Mouse (Mus musculus): ENCODE data around the gene Avl9. TPM values are rescaled to one million over a fixed set of nuclear protein-coding genes. Genes with fewer than 3 reads are reported as not detected.

Gene Avl9
- 127 TPM for polyA plus RNA-seq (2017; shearing (Covaris generic))

DNA sequence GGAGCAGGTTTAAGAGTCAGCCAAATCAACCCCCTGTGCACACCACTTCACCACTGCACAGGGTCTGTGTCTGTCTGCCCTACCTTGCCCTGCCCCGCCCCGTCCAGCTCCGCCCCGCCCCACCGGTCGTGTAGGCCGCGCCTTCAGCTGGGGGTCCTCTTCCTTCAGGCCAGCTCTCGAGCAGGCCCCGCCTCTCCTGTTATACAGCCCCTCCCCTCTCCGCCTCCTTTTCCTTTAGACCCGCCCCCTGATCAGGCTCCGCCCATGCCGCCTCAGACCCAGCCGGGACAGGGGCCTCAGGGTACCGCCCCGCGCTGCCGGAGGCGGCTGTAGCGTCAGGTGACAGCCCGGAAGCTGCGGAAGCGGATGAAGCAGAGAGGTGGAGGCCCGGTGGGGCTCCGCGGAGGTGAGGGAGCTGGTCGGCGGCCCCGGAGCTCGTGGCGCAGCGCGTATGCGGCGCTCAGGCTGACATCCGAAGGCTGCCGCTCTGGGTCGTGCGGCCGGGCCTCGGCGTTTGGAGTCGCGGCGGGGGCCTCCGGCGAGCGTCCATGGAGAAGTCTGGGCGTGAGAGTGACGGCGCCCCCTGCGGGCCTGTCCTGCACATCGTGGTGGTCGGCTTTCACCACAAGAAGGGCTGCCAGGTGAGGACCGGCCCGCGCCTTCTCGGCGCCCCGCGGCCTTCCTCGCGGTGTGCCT, at the start of gene Avl9:
Avl9 (plus strand) TSS at position 326 of the 696 bp plus-strand sequence.

DNA sequence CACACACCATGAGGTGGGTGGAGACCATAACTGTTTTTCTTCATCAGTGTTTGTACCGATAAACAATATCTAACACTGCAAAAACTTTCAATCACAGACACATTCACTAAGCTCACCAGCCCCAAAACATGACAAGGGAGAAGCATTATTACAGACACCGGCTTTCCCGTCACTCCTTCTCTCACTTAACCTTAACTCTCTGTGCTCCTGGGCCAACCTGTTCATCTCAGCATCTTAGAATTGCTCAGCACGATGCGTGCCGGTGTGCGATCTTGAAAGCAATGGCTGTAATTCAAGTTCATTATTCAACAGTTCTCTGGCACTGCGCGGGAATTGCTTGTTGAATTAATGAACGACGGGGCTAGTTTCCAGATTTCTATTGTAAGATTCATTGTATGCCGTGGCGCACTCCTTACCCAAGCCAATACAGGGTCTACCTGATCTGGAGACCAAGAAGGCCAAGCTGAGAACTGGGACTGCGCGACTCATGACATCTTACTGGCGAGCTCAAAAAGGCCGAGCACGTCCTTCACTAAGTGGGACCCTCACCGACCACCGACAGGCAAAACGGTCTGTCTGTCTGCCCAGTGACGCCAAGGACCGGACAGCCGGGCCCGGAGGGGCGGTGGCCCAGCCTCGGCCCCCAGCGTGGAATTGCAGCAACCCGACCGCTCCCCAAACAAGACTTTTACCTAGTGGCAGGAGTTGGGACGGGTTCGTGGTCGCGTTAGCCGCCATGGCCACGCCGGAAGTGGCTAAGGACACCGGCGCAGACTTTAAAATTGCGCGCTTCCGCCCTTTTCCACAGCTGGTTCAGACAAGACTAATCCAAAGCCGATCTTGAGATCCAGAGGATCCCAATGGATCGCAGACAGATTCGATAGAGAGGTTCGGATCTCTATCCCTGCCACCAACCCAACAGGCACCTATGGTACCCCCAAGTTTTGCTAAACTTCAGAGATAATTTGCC, 10.5 kb upstream of the Avl9 start, which contains the start of gene Lsm5:
Lsm5 (minus strand) TSS at position 780 of the 970 bp plus-strand sequence.

DNA sequence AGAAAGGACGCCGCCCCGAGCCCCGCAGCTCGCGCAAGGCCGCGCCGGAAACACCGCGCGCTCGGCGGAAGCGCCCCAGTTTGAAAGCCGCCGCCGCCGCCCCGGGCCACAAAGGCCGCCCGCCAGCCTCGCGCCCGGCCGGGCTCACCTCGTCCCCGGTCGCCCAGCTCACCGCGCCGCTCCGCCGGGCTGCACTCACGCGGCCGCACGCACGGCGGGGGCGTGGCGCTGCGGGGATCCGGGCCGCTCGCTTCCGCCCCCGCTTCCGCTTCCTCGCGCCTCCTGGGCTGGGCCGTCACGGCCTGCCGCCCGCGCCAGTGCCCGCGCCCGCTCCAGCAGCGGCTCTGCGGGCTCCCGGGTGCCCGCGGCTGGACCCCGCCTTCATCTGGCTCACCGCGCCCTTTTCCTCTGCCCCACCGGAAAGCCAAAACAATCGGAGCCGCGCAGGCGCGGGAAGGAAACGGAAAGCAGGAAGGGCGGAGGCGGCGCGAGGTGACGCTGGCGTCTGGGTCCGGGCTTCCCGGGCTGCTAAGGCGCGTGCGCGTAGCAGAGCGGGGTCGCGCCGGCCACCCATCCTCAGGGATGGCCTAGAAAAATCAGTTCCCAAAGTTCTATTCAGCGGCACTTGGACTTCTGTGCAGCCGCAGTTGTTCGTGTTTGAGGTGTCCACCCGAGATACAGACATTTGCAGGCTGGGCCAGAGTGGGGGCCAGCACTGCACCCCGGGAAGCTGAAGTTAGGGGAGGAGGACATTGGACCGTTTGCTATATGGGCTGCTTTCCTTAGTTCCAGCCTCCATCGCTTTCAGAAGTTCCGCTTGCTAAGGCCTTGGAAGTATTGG, 82.8 kb downstream of the Avl9 start, which contains the start of gene Kbtbd2:
Kbtbd2 (minus strand) TSS at position 503 of the 841 bp plus-strand sequence.

Other genes with a start within 250 kb of the Avl9 start
- gene Pde1c, start 145.8 kb upstream of the Avl9 start, polyA plus RNA-seq (2017; shearing (Covaris generic)) = 0.75 TPM
- gene Lsm5, start 10.2 kb upstream of the Avl9 start, polyA plus RNA-seq (2017; shearing (Covaris generic)) = 93.5 TPM
- gene Kbtbd2, start 82.9 kb downstream of the Avl9 start, polyA plus RNA-seq (2017; shearing (Covaris generic)) = 158 TPM
- gene Fkbp9, start 117.2 kb downstream of the Avl9 start, polyA plus RNA-seq (2017; shearing (Covaris generic)) = not detected
- gene Nt5c3, start 209.0 kb downstream of the Avl9 start, polyA plus RNA-seq (2017; shearing (Covaris generic)) = 90.0 TPM
- not detected for gene Vmn1r4, start 209.1 kb downstream of the Avl9 start, polyA plus RNA-seq (2017; shearing (Covaris generic))